Mouse (Mus musculus) megakaryocyte, embryonic 14.5 days (primary cell): Measurements from ENCODE around the gene Kcnj10.

ENCODE experiments used
- FLI1 ChIP-seq: IDR thresholded peaks from 2 replicates; pipeline ENCODE4 v1.6.1; 2012; ENCODE audit warnings: low read length, inconsistent platforms, mixed read lengths
- GATA1 ChIP-seq: IDR thresholded peaks from 3 replicates; pipeline ENCODE4 v1.6.1; 2012; ENCODE audit warnings: mixed read lengths, low read length, inconsistent platforms, borderline replicate concordance

GRCm38 (mm10) chr1:172311921-172312767 is 28.9 kb upstream of the Kcnj10 start:
- TF ChIP-seq GATA1 (no peak), FLI1 (no peak)
